Mouse (Mus musculus) forebrain, embryonic 10.5 days (tissue): ENCODE data around the gene Rfx2. TPM values are rescaled to one million over a fixed set of nuclear protein-coding genes. Genes with fewer than 3 reads are reported as not detected.

Source experiments
- DNase-seq: peaks from one replicate; pipeline ENCODE4 v3.0.0-alpha.2; 2017; ENCODE audit warnings: low spot score; ENCODE audit errors: extremely low spot score
- H3K27ac ChIP-seq: fragments of 300-500 bp; sonication (generic); 2 replicates; pipeline ENCODE4 v1.5.1; 2016; ENCODE audit warnings: mild to moderate bottlenecking
- H3K27me3 ChIP-seq: fragments of 300-500 bp; sonication (generic); 2 replicates; pipeline ENCODE4 v1.6.1; 2016; ENCODE audit warnings: mild to moderate bottlenecking; ENCODE audit not compliant: poor library complexity, severe bottlenecking
- H3K36me3 ChIP-seq: fragments of 300-500 bp; sonication (generic); replicated peaks from 2 replicates; pipeline ENCODE4 v1.6.1; 2016; ENCODE audit warnings: mild to moderate bottlenecking, moderate library complexity
- H3K4me1 ChIP-seq: fragments of 300-500 bp; sonication (generic); 2 replicates; pipeline ENCODE4 v1.6.1; 2016
- H3K4me3 ChIP-seq: fragments of 300-500 bp; sonication (generic); 2 replicates; pipeline ENCODE4 v1.5.1; 2016; ENCODE audit warnings: mild to moderate bottlenecking, moderate library complexity
- H3K9me3 ChIP-seq: fragments of 300-500 bp; sonication (generic); 2 replicates; pipeline ENCODE4 v1.6.1; 2016; ENCODE audit warnings: mild to moderate bottlenecking, moderate library complexity
- WGBS: fragments of 180-500 bp; shearing (Covaris S2); methylation state at CpG from one replicate; pipeline ENCODE4 v1.1.7; 2016; 5-methylcytosine and 5-hydroxymethylcytosine counted together
- polyA plus RNA-seq: library from polyadenylated mRNA; unstranded; fragments of >200 nt; fragmentation: Nextera tagmentation; extraction: Ambion mirVana; gene quantifications from 2 replicates; pipeline ENCODE4 v1.2.1, GENCODE M21; 2016

Rfx2 gene
- polyA plus RNA-seq, 1 experiment from 2014 or later: 9.6 TPM

DNA sequence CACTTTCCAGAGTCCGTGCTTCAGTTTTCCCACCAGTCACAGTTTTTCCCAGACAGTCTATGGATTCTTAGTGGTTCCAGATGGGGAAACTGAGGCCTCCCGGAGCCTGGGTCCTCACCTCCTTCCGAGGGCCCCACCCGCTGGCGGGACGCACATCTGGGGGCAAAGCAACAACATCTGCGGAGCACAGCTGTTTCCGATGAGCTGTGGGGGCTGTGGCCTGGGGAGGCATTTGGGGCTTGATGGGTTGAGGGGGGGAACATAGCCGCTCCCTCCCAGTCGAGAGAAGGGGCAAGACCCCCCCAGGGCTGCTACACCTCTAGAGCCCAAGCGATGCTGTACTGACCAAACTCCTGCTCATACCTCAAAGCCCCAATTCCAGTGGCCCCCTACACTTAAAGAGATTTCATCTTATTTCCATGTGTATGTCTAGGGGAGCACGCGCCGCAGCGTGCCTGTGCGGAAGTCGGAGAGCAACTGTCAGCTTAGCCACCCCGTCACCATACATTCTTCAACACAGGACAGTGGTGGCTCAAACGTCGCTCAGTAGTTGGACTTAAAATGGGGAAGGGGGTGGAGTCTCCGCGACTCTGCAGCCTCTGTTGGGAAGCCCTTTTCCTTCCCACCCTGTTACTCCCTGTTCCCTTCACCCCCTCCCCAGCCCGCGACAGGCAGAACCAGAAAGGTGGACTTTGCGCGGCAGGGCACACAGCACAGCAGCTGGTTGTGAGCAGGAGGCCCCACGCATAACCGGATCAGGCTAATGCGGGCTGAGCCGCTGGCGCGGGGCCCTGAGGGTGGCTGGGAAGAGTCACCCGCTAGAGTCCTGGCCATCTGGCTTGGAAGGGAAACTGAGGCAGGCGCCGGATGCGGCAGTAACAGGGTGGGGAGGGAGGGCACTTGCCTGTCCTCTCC lies 76.3 kb downstream of the Rfx2 start:
- WGBS: 16% methylated on average over 36 of the region's 36 CpGs
- Histone ChIP-seq H3K4me3 (peak overlapping the region; percentile 12; the same call in 1 of the 2 replicates), H3K27me3 (peaks cover 100% of the 10 kb centered on the region), H3K4me1 (peaks cover 59% of the 10 kb centered on the region), H3K9me3 (peaks cover 5% of the 10 kb centered on the region; the same call in 1 of the 2 replicates), H3K36me3 (no peaks in the 10 kb centered on the region), H3K27ac (no peak overlapping the region)
- no peak for DNase-seq

- H3K27me3 ChIP-seq: peaks cover 89% of the 10 kb centered on the region
- peaks cover 5% of the 10 kb centered on the region; the same call in 1 of the 2 replicates for H3K9me3 ChIP-seq
- H3K4me1 ChIP-seq: peaks cover 53% of the 10 kb centered on the region
- H3K4me3 ChIP-seq: peak overlapping the region; percentile 4; the same call in 1 of the 2 replicates
- no peak overlapping the region for H3K27ac ChIP-seq
- no peaks in the 10 kb centered on the region for H3K36me3 ChIP-seq
- WGBS: 27% methylated on average over 15 of the region's 15 CpGs
- DNase-seq: no peak
These were observed 77.4 kb downstream of the Rfx2 start for GRCm38 (mm10) chr17:56753452-56753851.

DNA sequence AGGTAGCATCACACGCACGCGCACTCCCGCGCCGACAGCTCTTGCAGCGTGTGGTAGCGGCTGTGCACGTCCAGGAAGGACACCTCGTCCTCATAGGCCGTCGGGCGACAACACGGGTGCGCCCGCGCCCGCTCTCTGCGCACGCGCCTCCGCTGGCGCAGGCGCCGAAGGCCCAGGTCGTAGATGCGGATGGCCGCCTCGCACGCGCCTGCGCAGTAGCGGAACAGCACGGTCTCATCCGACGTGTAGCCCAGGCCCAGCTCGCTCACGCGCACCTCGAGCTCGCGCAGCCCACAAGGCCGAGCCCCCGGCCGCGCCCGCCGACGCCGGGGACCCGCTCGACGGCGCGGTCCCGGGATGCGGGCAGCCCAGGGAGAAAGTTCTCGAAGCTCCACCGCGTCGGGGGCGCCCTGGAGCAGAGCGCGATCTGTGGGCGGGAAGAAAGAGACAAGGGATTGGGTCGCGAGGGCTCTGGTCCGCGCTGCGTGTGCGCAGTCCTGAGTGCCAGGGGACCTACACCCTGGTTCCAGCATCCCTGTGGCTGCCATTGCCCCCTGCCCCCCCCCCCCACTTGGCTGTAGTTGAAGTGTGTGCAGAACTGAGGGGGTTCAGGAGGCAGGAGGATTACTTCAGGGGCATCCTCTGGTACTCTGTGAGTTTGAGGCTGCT lies 79.3 kb downstream of the Rfx2 start:
- H3K36me3 ChIP-seq: no peaks in the 10 kb centered on the region
- 28% methylated on average over 71 of the region's 71 CpGs for WGBS
- peak overlapping the region; percentile 42 for H3K4me3 ChIP-seq
- DNase-seq: no peak
- peaks cover 34% of the 10 kb centered on the region for H3K4me1 ChIP-seq
- H3K27me3 ChIP-seq: peaks cover 70% of the 10 kb centered on the region
- H3K27ac ChIP-seq: peak overlapping the region; percentile 62; the same call in 1 of the 2 replicates
- H3K9me3 ChIP-seq: peaks cover 5% of the 10 kb centered on the region; the same call in 1 of the 2 replicates

GRCm38 (mm10) chr17:56744173-56744572 lies 86.6 kb downstream of the Rfx2 start:
- Histone ChIP-seq H3K36me3 (no peaks in the 10 kb centered on the region), H3K4me1 (no peaks in the 10 kb centered on the region), H3K27ac (no peak overlapping the region), H3K4me3 (no peak overlapping the region), H3K27me3 (no peaks in the 10 kb centered on the region; the same call in 1 of the 2 replicates), H3K9me3 (no peaks in the 10 kb centered on the region)
- no peak for DNase-seq
- 69% methylated on average over 5 of the region's 5 CpGs for WGBS

DNA sequence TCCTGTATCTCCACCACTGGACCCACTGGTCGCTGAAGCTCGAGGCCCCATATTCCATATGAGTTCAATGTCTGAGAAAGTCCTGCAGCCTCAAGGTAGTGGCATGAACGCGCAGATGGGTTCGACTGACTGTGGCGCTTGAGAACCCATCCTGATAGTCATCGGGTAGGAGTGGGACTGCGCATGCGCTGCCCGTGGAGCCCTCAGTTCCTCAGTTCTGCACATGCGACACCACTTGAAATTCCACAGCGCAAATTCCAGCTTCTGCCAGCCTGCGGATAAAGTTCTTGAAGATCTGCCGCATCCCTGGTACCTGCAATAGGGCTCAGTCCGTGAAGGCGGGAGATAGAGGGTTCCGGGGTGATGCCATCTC lies 90.0 kb downstream of the Rfx2 start:
- DNase-seq: no peak
- no peak overlapping the region for H3K27ac ChIP-seq
- WGBS: 82% methylated on average over 17 of the region's 17 CpGs
- no peaks in the 10 kb centered on the region for H3K9me3 ChIP-seq
- H3K4me1 ChIP-seq: no peaks in the 10 kb centered on the region
- no peaks in the 10 kb centered on the region for H3K36me3 ChIP-seq
- H3K4me3 ChIP-seq: no peak overlapping the region
- no peaks in the 10 kb centered on the region for H3K27me3 ChIP-seq

GRCm38 (mm10) chr17:56740118-56740787 lies 90.6 kb downstream of the Rfx2 start:
- Histone ChIP-seq H3K9me3 (no peaks in the 10 kb centered on the region), H3K36me3 (no peaks in the 10 kb centered on the region), H3K27ac (no peak overlapping the region), H3K27me3 (no peaks in the 10 kb centered on the region), H3K4me3 (no peak overlapping the region), H3K4me1 (no peaks in the 10 kb centered on the region)
- WGBS: 81% methylated on average over 17 of the region's 17 CpGs
- no peak for DNase-seq

DNA sequence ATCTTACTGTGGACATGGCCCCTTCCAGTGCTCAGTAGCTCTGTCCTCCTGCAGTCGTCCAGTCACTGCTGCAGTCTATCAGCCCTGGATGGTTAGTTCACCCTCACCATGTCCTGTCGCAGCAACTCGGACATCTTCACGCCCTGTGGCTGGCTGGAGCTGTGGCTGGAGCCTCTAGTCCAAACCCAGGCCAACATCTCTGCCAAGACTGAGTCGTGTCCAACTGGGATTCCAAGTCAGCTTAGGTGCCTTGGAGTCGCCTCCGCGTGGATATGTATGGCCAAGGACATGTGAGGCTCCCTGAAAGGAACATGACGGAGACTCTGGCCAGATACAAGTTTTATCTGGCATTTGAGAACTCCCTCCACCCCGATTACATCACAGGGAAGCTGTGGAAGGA lies 92.6 kb downstream of the Rfx2 start:
- H3K36me3 ChIP-seq: no peaks in the 10 kb centered on the region
- no peak overlapping the region for H3K4me3 ChIP-seq
- DNase-seq: no peak
- no peaks in the 10 kb centered on the region for H3K9me3 ChIP-seq
- no peaks in the 10 kb centered on the region for H3K27me3 ChIP-seq
- H3K4me1 ChIP-seq: no peaks in the 10 kb centered on the region
- WGBS: 86% methylated on average over 10 of the region's 10 CpGs
- H3K27ac ChIP-seq: no peak overlapping the region

GRCm38 (mm10) chr17:56736534-56736933 lies 94.3 kb downstream of the Rfx2 start:
- Histone ChIP-seq H3K27ac (no peak overlapping the region), H3K4me1 (no peaks in the 10 kb centered on the region), H3K9me3 (no peaks in the 10 kb centered on the region), H3K27me3 (no peaks in the 10 kb centered on the region), H3K4me3 (no peak overlapping the region), H3K36me3 (no peaks in the 10 kb centered on the region)
- WGBS: 47% methylated on average over 8 of the region's 8 CpGs
- DNase-seq: no peak

DNA sequence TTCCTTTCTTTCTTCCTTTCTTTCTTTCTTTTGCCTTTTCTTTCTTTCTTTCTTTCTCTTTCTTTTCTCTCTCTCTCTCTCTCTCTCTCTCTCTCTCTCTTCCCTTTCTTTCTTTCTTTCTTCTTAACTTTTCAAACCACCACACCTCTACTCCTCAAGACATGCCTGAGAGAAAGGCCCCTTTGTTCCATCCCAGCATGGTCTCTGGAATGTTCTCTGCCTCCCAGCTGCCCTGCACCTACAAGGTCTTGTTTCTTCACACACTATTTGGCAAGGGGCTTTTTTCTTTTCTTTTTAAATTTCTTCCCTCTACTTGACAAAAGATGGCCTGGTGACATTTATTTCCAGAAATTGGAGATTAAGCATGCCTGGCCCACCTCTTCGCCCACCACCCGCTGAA lies 101.2 kb downstream of the Rfx2 start:
- H3K4me3 ChIP-seq: no peak overlapping the region
- H3K4me1 ChIP-seq: peaks cover 48% of the 10 kb centered on the region
- H3K27ac ChIP-seq: peak overlapping the region; percentile 72
- H3K9me3 ChIP-seq: no peaks in the 10 kb centered on the region
- 46% methylated on average over 2 of the region's 2 CpGs for whole genome bisulfite sequencing
- no peak for DNase-seq
- no peaks in the 10 kb centered on the region for H3K27me3 ChIP-seq
- peaks cover 3% of the 10 kb centered on the region; the same call in 1 of the 2 replicates for H3K36me3 ChIP-seq

DNA sequence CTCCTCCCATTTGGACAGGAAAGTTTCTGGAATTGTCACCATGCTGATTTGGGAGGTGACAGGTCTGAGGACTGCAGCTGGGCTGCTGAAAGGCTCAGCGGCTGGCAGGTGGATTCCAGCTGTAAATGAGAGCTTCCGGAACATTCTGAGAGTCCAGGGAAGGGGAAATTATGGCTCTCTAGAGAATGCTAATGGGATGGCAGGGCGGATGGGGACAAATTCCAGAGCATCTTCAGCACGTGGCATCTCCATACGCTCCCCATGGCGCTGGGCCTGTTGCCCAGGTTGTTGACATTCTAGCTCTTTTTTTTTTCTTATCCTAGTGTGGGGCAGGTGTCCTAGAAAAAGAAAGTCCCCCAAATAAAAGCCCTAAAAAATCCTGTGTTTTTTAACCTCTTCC lies 101.7 kb downstream of the Rfx2 start:
- WGBS: 73% methylated on average over 6 of the region's 6 CpGs
- Histone ChIP-seq H3K9me3 (no peaks in the 10 kb centered on the region), H3K27me3 (no peaks in the 10 kb centered on the region), H3K4me1 (peaks cover 48% of the 10 kb centered on the region), H3K4me3 (no peak overlapping the region), H3K36me3 (peaks cover 8% of the 10 kb centered on the region), H3K27ac (0 out of 2 replicates have a peak overlapping the region, but pooled peaks have one; percentile 44)
- DNase-seq: no peak

- DNase-seq: no peak
- H3K9me3 ChIP-seq: no peaks in the 10 kb centered on the region
- 47% methylated on average over 12 of the region's 12 CpGs for WGBS
- peaks cover 19% of the 10 kb centered on the region for H3K36me3 ChIP-seq
- peak overlapping the region; percentile 52; the same call in 1 of the 2 replicates for H3K27ac ChIP-seq
- no peaks in the 10 kb centered on the region for H3K27me3 ChIP-seq
- H3K4me1 ChIP-seq: peaks cover 48% of the 10 kb centered on the region
- H3K4me3 ChIP-seq: no peak overlapping the region
These were observed 102.7 kb downstream of the Rfx2 start for GRCm38 (mm10) chr17:56728117-56728516.

GRCm38 (mm10) chr17:56727659-56728058 lies 103.2 kb downstream of the Rfx2 start:
- peaks cover 48% of the 10 kb centered on the region for H3K4me1 ChIP-seq
- H3K4me3 ChIP-seq: peak overlapping the region; percentile 11; the same call in 1 of the 2 replicates
- H3K9me3 ChIP-seq: no peaks in the 10 kb centered on the region
- no peak for DNase-seq
- peaks cover 23% of the 10 kb centered on the region for H3K36me3 ChIP-seq
- H3K27me3 ChIP-seq: no peaks in the 10 kb centered on the region
- no peak overlapping the region for H3K27ac ChIP-seq
- WGBS: 13% methylated on average over 12 of the region's 12 CpGs
